Mouse (Mus musculus) testis, adult 2 months (tissue): ENCODE results near the gene Erg.

Experiments used
- CTCF ChIP-seq: fragments of 200-500 bp; IDR thresholded peaks from 2 replicates; pipeline ENCODE4 v1.5.1; 2012; ENCODE audit warnings: low read depth, mild to moderate bottlenecking, inconsistent platforms, low read length, moderate library complexity; ENCODE audit not compliant: control insufficient read depth, insufficient read depth, insufficient replicate concordance
- POLR2A ChIP-seq: fragments of 200-500 bp; IDR thresholded peaks from 2 replicates; pipeline ENCODE4 v1.6.1; 2012; ENCODE audit warnings: low read depth, mild to moderate bottlenecking, inconsistent platforms, low read length, moderate library complexity; ENCODE audit not compliant: control insufficient read depth

DNA sequence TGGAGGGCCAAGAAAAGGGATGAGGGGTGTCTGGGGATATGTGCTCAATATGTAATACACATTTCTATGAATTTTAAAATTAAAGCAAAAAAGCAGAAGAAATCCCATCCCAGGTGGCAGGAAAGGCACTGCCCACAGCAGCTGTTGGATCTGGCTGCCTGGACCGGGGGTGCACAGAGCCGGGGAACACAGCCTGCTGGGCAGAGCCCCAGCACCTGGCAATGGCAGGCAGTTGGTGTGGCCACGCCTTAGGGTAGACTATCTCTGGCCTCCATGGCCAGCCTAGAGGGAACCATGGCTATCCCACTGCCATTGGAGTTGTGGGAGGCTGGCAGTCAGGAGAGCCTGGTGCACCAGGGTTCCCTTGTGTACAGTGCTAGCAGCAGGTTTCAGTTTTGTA, 180.9 kb downstream of the Erg start:
- TF ChIP-seq POLR2A (no peak), CTCF (no peak)
